Mouse (Mus musculus) lung, adult 2 months (tissue): ENCODE measurements around the gene Pvr.
A peak's percentile ranks its signal among the peaks of the same experiment; 100 is the strongest.

ENCODE experiments used
- CTCF ChIP-seq: fragments of 200-500 bp; IDR thresholded peaks from 2 replicates; pipeline ENCODE4 v1.5.1; 2011; ENCODE audit warnings: mild to moderate bottlenecking, low read length, control low read depth; ENCODE audit not compliant: insufficient read depth
- POLR2A ChIP-seq: fragments of 200-500 bp; IDR thresholded peaks from 2 replicates; pipeline ENCODE4 v1.6.1; 2011; ENCODE audit warnings: low read depth, mild to moderate bottlenecking, control low read depth, low read length, borderline replicate concordance; ENCODE audit errors: extremely low read depth

- no peak for TF ChIP-seq CTCF
- TF ChIP-seq POLR2A, result peak; percentile 86; the same call in 1 of the 2 replicates
Measured at GRCm38 (mm10) chr7:19920506-19921261, at the start of gene Pvr.
